Mouse (Mus musculus): ENCODE results near the gene Lnx2.

GRCm38 (mm10) chr5:147020579-147020978 lies 55.8 kb downstream of the Lnx2 start:
- TF ChIP-seq CTCF (IDR thresholded peaks at IDR 0.05; ENCODE audit: insufficient read depth, low read length), result no peak
- no peak for TF ChIP-seq POLR2A (IDR thresholded peaks at IDR 0.05; ENCODE audit: borderline replicate concordance, extremely low read depth, low read depth, low read length)
